Mouse (Mus musculus): ENCODE measurements around the gene Rsl24d1. TPM values are rescaled to one million over a fixed set of nuclear protein-coding genes. Genes with fewer than 3 reads are reported as not detected.
"Not testable (repeated sequence)": the region's sequence is repeated elsewhere in the genome, so short reads cannot be mapped to it uniquely, and the experiment has no call there.

The Rsl24d1 gene
- polyA plus RNA-seq, 1 experiment from 2014 or later, result 153 TPM

- ATAC-seq (replicated peaks; ENCODE audit: low FRiP score); DNase-seq (ENCODE audit: low spot score); H3K4me3 ChIP-seq (ENCODE audit: low read depth, low read length); H3K4me1 ChIP-seq (replicated peaks; ENCODE audit: control insufficient read depth, insufficient read depth, low read length); H3K27me3 ChIP-seq (ENCODE audit: control insufficient read depth, insufficient read depth, low read length); H3K9ac ChIP-seq (ENCODE audit: low read length); H3K4me2 ChIP-seq (ENCODE audit: low read depth, low read length, severe bottlenecking); H3K9me3 ChIP-seq (ENCODE audit: control insufficient read depth, low read length); H3K36me3 ChIP-seq (ENCODE audit: control insufficient read depth, insufficient read depth, low read length); H3K27ac ChIP-seq (ENCODE audit: low read depth, low read length): not testable (repeated sequence)
- WGBS, result 86% methylated on average over 5 of the region's 6 CpGs
Observed at GRCm38 (mm10) chr9:73116704-73117103, 3.5 kb downstream of the Rsl24d1 start.

DNA sequence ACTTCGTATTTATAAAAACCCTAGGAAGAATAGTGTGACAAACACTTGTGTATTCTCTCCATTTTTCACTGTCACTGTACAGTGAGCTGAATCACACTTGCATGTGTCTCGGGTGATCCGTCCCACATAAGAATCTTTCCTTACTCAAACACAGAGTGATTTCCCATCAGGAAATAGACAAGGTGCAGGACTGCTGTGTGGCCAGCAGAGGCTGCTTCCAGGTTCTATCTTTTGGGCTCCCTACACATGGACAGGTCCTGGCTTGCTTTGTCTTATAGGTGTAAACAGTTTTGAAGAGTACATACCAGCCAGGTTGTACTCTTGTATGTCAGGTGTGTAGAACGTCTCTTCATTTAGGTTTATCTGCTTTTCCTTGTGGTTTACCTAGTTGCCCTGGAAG is 4.8 kb downstream of the Rsl24d1 start:
- H3K9me3 ChIP-seq (ENCODE audit: control insufficient read depth, low read length), result no peaks in the 10 kb centered on the region
- no peak overlapping the region for H3K27ac ChIP-seq (ENCODE audit: low read depth, low read length)
- ATAC-seq (replicated peaks; ENCODE audit: low FRiP score) (no peak), DNase-seq (ENCODE audit: low spot score) (no peak)
- no peak overlapping the region for H3K4me2 ChIP-seq (ENCODE audit: low read depth, low read length, severe bottlenecking)
- no peak overlapping the region for H3K9ac ChIP-seq (ENCODE audit: low read length)
- peaks cover 8% of the 10 kb centered on the region; the same call in 1 of the 2 replicates for H3K36me3 ChIP-seq (ENCODE audit: control insufficient read depth, insufficient read depth, low read length)
- WGBS, result 89% methylated on average over 4 of the region's 4 CpGs
- no peaks in the 10 kb centered on the region for H3K27me3 ChIP-seq (ENCODE audit: control insufficient read depth, insufficient read depth, low read length)
- H3K4me3 ChIP-seq (ENCODE audit: low read depth, low read length), result no peak overlapping the region
- 0 out of 2 replicates have a peak, but pooled peaks cover 2% of the 10 kb centered on the region for H3K4me1 ChIP-seq (replicated peaks; ENCODE audit: control insufficient read depth, insufficient read depth, low read length)

DNA sequence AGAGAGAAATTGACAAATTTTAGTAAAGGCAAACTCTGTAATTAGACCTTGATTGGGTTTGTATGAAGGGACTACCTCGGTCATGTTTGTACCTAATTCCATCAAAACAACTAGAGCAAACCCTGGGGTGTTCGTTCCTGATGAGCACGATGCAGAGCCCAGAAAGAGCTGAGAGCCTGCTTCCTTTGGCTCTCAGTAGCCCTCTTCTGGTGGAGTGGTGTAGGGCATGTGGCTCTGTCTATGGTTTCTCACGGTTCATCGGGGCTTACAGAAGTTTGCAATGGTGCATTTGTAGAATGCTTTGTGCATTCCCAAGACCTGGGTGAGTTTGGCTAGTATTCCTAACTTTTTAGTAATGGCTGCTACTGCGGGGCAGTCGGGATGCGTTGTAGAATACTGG is 8.5 kb downstream of the Rsl24d1 start:
- H3K27me3 ChIP-seq (ENCODE audit: control insufficient read depth, insufficient read depth, low read length), result no peaks in the 10 kb centered on the region
- no peak overlapping the region for H3K27ac ChIP-seq (ENCODE audit: low read depth, low read length)
- H3K36me3 ChIP-seq (ENCODE audit: control insufficient read depth, insufficient read depth, low read length), result peaks cover 11% of the 10 kb centered on the region; the same call in 1 of the 2 replicates
- no peak overlapping the region for H3K9ac ChIP-seq (ENCODE audit: low read length)
- H3K9me3 ChIP-seq (ENCODE audit: control insufficient read depth, low read length), result no peaks in the 10 kb centered on the region
- DNase-seq (ENCODE audit: low spot score), result no peak
- no peaks in the 10 kb centered on the region for H3K4me1 ChIP-seq (replicated peaks; ENCODE audit: control insufficient read depth, insufficient read depth, low read length)
- ATAC-seq (replicated peaks; ENCODE audit: low FRiP score), result no peak
- H3K4me3 ChIP-seq (ENCODE audit: low read depth, low read length), result no peak overlapping the region
- 86% methylated on average over 8 of the region's 8 CpGs for WGBS
- H3K4me2 ChIP-seq (ENCODE audit: low read depth, low read length, severe bottlenecking), result no peak overlapping the region

DNA sequence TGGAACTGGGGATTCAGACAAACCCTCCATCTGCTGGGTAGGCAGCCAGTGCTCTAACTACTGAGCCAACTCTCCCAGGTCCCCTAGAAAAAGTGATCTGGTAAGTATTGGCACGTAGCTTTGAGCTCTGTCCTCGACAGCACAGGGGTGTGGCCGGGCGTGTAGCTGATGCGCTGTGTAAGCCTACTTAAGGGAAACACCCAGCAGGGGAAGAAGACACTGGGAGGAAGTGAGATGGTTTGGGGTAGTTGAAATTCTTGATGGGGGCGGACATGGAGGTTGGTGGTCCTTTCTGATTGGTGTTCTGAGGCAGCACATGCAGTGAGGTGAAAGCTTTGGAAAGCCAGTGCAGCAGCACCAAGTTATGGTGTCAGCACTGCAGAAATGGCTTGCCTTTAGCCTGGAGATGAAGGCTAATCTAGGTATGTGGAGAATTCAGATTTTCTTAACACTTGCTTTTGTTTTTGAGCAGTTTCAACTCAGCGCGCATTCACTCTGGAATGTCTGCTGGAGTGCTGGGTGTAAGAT is 11.9 kb downstream of the Rsl24d1 start:
- WGBS, result 92% methylated on average over 8 of the region's 8 CpGs

DNA sequence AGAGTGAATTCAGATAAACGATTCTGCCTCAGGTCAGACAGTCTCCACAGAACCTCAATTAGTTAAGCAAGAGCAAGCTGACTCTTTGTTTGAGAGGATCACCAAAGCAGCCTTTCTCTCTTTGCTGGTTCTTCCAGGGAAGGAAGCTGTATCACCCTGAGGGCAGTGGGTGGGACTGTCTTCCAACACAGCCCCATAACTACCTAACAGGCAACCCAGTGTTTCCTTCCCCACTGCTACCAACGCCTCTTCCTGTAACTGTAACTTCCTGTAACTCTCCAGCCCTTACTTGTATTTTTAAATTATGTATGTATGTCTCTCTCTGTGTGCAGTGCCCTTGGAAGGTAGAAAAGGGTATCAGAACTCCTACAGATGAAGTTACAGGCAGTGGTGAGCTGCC is 14.2 kb downstream of the Rsl24d1 start:
- DNase-seq (ENCODE audit: low spot score) (no peak), ATAC-seq (replicated peaks; ENCODE audit: low FRiP score) (no peak)
- Histone ChIP-seq H3K36me3 (ENCODE audit: control insufficient read depth, insufficient read depth, low read length) (peaks cover 10% of the 10 kb centered on the region; the same call in 1 of the 2 replicates), H3K9me3 (ENCODE audit: control insufficient read depth, low read length) (no peaks in the 10 kb centered on the region), H3K4me2 (ENCODE audit: low read depth, low read length, severe bottlenecking) (no peak overlapping the region), H3K9ac (ENCODE audit: low read length) (no peak overlapping the region), H3K27me3 (ENCODE audit: control insufficient read depth, insufficient read depth, low read length) (no peaks in the 10 kb centered on the region), H3K27ac (ENCODE audit: low read depth, low read length) (no peak overlapping the region), H3K4me1 (replicated peaks; ENCODE audit: control insufficient read depth, insufficient read depth, low read length) (no peaks in the 10 kb centered on the region), H3K4me3 (ENCODE audit: low read depth, low read length) (no peak overlapping the region)
- WGBS, result 90% methylated on average over 2 of the region's 2 CpGs

More for the DNA sequence above, 11.9 kb downstream of the Rsl24d1 start:
- H3K36me3 ChIP-seq (ENCODE audit: control insufficient read depth, insufficient read depth, low read length), result peaks cover 10% of the 10 kb centered on the region; the same call in 1 of the 2 replicates
- H3K4me1 ChIP-seq (replicated peaks; ENCODE audit: control insufficient read depth, insufficient read depth, low read length), result no peaks in the 10 kb centered on the region
- H3K9me3 ChIP-seq (ENCODE audit: control insufficient read depth, low read length), result no peaks in the 10 kb centered on the region
- H3K27ac ChIP-seq (ENCODE audit: low read depth, low read length), result no peak overlapping the region
- no peaks in the 10 kb centered on the region for H3K27me3 ChIP-seq (ENCODE audit: control insufficient read depth, insufficient read depth, low read length)
- no peak overlapping the region for H3K4me3 ChIP-seq (ENCODE audit: low read depth, low read length)
- ATAC-seq (replicated peaks; ENCODE audit: low FRiP score), result no peak
- no peak for DNase-seq (ENCODE audit: low spot score)
- no peak overlapping the region for H3K9ac ChIP-seq (ENCODE audit: low read length)
- H3K4me2 ChIP-seq (ENCODE audit: low read depth, low read length, severe bottlenecking), result no peak overlapping the region

DNA sequence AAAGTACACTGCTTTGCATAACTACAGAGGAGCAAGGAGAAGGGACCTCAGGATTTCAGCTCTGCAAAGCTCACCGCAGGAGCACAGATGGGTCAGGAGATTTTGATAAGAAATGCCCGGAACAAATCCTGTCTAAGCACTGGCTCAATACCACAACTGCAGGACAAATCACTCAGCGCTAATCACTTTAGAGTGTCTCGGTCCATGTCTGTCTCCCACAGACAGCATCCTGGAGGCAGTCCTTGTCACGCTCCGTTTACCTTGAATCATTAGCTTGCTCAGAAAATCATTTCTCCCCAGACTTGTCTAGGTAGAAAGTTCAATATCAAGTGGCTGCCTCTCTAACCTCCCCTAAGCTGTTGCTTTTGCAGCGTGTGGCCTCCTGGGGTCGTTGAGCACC is 16.6 kb downstream of the Rsl24d1 start:
- Histone ChIP-seq H3K9me3 (ENCODE audit: control insufficient read depth, low read length) (no peaks in the 10 kb centered on the region), H3K27ac (ENCODE audit: low read depth, low read length) (no peak overlapping the region), H3K27me3 (ENCODE audit: control insufficient read depth, insufficient read depth, low read length) (no peaks in the 10 kb centered on the region), H3K4me2 (ENCODE audit: low read depth, low read length, severe bottlenecking) (no peak overlapping the region), H3K4me3 (ENCODE audit: low read depth, low read length) (no peak overlapping the region), H3K4me1 (replicated peaks; ENCODE audit: control insufficient read depth, insufficient read depth, low read length) (no peaks in the 10 kb centered on the region), H3K9ac (ENCODE audit: low read length) (no peak overlapping the region), H3K36me3 (ENCODE audit: control insufficient read depth, insufficient read depth, low read length) (peaks cover 10% of the 10 kb centered on the region; the same call in 1 of the 2 replicates)
- ATAC-seq (replicated peaks; ENCODE audit: low FRiP score) (no peak), DNase-seq (ENCODE audit: low spot score) (no peak)
- 78% methylated on average over 8 of the region's 8 CpGs for WGBS

DNA sequence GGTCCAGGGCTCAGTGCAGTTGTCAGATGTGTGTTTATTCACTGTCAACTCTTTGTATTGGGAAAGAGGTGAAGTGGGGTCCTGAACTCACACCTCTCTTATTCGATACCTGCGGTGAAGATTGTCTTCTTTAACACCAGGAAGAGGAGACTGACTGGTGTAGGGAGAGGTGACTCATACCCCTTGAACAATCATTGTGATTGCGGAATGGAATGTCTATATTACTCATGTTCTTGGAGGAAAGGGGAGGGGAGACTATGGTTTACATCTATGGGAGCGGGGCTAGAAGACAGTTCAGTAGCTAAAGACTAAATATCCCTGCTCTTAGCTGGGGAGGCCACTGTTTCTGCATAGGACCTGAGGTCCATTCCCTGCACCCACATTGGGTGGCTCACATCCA is 17.3 kb downstream of the Rsl24d1 start:
- WGBS, result 96% methylated on average over 4 of the region's 4 CpGs
- no peak for DNase-seq (ENCODE audit: low spot score)
- no peak for ATAC-seq (replicated peaks; ENCODE audit: low FRiP score)
- H3K4me1 ChIP-seq (replicated peaks; ENCODE audit: control insufficient read depth, insufficient read depth, low read length), result no peaks in the 10 kb centered on the region
- no peak overlapping the region for H3K4me3 ChIP-seq (ENCODE audit: low read depth, low read length)
- H3K27ac ChIP-seq (ENCODE audit: low read depth, low read length), result no peak overlapping the region
- peaks cover 7% of the 10 kb centered on the region; the same call in 1 of the 2 replicates for H3K36me3 ChIP-seq (ENCODE audit: control insufficient read depth, insufficient read depth, low read length)
- no peaks in the 10 kb centered on the region for H3K27me3 ChIP-seq (ENCODE audit: control insufficient read depth, insufficient read depth, low read length)
- no peak overlapping the region for H3K9ac ChIP-seq (ENCODE audit: low read length)
- no peaks in the 10 kb centered on the region for H3K9me3 ChIP-seq (ENCODE audit: control insufficient read depth, low read length)
- H3K4me2 ChIP-seq (ENCODE audit: low read depth, low read length, severe bottlenecking), result no peak overlapping the region

DNA sequence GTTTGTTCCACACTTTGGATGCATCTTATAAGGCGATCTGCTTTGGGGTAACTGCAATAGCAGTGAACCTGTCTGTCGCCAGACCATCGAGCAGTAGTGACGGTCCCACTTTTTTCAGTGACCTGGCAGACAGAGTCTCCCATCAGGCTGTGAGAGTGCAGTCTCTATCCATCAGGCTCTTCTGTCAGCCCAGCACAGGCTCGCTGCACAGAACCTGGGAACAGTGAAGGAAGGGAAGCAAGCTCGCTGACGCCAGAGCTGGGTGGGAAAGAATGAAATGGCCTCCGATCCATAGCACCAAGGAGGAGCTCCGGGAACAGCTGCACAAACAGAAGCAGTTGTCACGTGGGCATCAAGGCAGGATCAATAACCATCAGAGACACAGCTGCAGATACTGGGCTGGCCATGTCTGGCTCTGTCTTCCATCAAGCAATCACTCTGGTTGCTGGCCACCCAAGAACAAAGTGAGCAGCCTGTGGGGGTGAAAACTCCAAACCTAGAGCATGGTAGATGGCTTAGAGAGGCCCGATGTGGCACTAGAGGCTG is 24.2 kb downstream of the Rsl24d1 start:
- WGBS, result 79% methylated on average over 11 of the region's 11 CpGs
- H3K27ac ChIP-seq (ENCODE audit: low read depth, low read length), result no peak overlapping the region
- no peak overlapping the region for H3K4me3 ChIP-seq (ENCODE audit: low read depth, low read length)
- H3K9me3 ChIP-seq (ENCODE audit: control insufficient read depth, low read length), result no peaks in the 10 kb centered on the region
- no peak overlapping the region for H3K9ac ChIP-seq (ENCODE audit: low read length)
- ATAC-seq (replicated peaks; ENCODE audit: low FRiP score) (no peak), DNase-seq (ENCODE audit: low spot score) (no peak)
- H3K4me1 ChIP-seq (replicated peaks; ENCODE audit: control insufficient read depth, insufficient read depth, low read length), result no peaks in the 10 kb centered on the region
- no peaks in the 10 kb centered on the region for H3K36me3 ChIP-seq (ENCODE audit: control insufficient read depth, insufficient read depth, low read length)
- no peak overlapping the region for H3K4me2 ChIP-seq (ENCODE audit: low read depth, low read length, severe bottlenecking)
- H3K27me3 ChIP-seq (ENCODE audit: control insufficient read depth, insufficient read depth, low read length), result no peaks in the 10 kb centered on the region

GRCm38 (mm10) chr9:73154347-73154746 is 41.1 kb downstream of the Rsl24d1 start:
- no peak overlapping the region for H3K9ac ChIP-seq (ENCODE audit: low read length)
- no peaks in the 10 kb centered on the region for H3K27me3 ChIP-seq (ENCODE audit: control insufficient read depth, insufficient read depth, low read length)
- no peak overlapping the region for H3K27ac ChIP-seq (ENCODE audit: low read depth, low read length)
- 66% methylated on average over 9 of the region's 9 CpGs for WGBS
- no peaks in the 10 kb centered on the region for H3K36me3 ChIP-seq (ENCODE audit: control insufficient read depth, insufficient read depth, low read length)
- H3K9me3 ChIP-seq (ENCODE audit: control insufficient read depth, low read length), result no peaks in the 10 kb centered on the region
- H3K4me3 ChIP-seq (ENCODE audit: low read depth, low read length), result no peak overlapping the region
- DNase-seq (ENCODE audit: low spot score), result no peak
- no peak for ATAC-seq (replicated peaks; ENCODE audit: low FRiP score)
- no peaks in the 10 kb centered on the region for H3K4me1 ChIP-seq (replicated peaks; ENCODE audit: control insufficient read depth, insufficient read depth, low read length)
- no peak overlapping the region for H3K4me2 ChIP-seq (ENCODE audit: low read depth, low read length, severe bottlenecking)

Measured in forebrain, embryonic 11.5 days (tissue).